Mouse (Mus musculus): Measurements from ENCODE around the gene Gm9958.

Gene Gm9958

DNA sequence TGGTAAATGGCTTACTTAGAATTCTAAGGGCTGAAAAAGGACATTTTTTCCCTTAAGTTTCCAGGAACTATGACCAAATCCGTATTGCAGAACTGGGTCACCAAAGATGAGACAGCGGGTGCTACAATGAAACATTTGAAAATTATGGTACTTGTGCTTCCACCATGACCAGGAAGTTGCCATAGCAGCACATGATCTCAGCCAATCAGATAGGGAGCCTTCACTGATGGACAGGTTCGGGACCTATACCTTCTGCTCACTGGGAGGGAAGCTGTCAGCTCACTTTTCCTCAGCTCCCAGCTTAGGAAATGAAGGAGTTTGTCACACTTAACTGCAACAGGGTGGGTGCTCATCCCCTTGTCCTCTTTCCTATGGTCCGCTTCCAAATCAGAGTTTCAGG lies 29.8 kb downstream of the Gm9958 start:
- no peak for DNase-seq (ENCODE audit: extremely low read depth, low read depth, low spot score)

DNA sequence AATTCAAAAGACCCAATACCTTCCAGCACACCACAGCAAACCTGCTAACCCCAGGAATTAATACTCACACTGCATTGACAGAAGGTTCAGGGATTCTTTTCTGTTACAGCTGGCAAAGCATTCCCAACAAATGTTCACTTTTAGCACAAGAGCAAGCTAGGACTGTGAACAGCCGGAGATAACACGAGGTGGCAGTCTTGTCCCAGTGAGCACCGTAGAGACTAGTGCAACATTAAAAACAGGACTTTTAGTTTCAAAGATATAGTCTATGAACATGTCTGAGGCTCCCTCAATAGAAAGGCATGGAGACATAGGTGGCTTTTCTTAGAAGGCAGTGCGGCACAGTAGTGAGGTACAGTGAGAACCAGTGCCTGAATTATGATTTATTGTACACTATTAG lies 38.2 kb downstream of the Gm9958 start:
- DNase-seq (ENCODE audit: extremely low read depth, low read depth, low spot score), result no peak

DNA sequence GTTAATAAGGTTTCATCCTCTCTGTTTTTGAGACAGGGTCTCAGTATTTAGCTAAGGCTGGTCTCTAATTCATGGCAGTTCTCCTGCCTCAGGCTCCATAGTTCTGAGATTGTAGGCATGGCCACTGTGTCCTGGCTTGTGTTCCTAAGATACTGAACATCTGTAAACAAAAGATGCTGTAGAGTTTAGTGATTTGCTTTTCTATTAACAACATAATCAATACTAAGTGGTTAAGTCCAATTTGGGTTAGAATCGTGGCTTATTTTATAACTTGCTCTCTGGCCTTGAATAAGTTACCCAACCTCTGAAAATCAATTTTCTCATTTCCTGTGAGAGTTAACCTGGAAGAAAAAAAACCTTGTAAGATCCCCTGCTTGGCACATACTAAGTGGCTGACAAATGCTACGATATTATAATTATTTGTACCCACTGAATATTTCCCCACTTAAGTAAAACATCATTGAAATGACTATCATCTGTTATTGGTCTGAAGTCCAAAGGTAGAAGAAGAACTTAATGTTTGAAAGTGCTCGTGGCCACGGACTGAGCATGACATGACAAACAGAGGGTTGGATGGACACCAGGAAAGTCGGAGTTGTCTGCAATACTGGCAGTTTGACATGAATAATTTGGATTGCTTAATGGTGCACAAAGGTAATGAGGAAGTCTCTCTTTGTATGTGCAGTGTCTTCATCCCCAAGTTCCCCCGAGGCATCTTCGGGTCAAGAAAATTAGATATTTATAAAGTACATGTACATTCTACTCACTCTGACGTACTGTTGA lies 47.3 kb downstream of the Gm9958 start:
- peak; percentile 55 for DNase-seq (ENCODE audit: extremely low read depth, low read depth, low spot score)

DNA sequence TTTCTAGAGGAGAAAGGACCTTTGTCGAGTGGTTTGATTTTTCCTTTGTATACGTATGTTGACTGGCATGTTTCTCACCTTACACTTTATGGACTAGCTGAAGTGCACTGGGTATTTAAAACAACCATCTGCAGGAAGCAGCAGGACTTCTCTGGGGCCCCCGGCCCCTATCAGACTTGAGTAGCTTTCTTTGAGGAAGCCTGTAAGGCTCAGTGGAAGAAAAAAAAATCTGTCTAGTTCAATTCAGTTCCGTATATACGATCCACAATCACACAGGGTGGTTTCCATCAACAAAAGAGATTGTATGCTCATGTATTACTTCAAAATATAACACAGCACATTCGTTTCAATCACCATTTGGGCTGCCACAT lies 47.9 kb downstream of the Gm9958 start:
- no peak for DNase-seq (ENCODE audit: extremely low read depth, low read depth, low spot score)
